Mouse (Mus musculus): ENCODE measurements at regions not wholly inside any gene's neighbourhood (a gene's known extent, or its start where the extent isn't known, plus 50 kb on each side); places are given as distances from the start of the nearest gene placed in this dataset.

DNA sequence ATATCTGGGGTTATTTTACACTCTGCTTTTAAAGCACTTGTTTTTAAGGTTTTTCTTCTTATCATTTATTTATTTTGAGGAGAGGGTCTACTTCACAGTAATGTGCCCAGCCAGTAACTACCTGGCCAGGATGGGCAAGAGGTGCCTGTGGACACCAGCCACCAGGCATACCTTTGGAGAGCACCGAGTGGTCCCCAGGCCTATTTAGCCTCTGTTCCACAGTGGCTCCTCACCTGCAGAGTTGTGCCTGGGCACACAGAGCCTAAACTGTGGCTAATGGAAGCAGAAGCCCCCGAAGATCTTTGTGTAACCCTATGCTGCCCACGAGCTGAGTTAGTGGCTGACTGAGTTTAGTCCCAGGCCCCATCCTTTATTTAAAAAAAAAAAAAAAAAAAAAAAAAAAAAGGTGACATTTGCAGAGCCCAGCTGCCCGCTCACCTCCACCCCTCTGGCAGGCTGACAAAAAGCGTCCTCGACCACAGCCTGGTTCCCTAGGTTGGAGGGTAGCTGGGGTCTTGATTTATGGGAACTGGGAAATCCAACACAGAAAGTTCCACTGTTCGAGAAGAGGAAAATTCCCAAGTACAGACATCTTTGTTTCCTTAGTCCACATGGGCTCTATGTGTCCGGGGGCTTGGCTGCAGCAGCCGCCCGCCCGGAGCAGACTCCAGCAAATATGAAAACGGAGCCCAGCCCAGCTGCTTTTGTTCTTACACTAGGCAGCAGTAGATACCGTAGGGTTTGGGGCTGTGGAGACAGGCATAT, 54.1 kb upstream of the Ppara start:
- Histone ChIP-seq H3K27me3 (ENCODE audit: poor library complexity, severe bottlenecking) (peaks cover 96% of the 10 kb centered on the region), H3K36me3 (replicated peaks) (no peaks in the 10 kb centered on the region), H3K27ac (no peak overlapping the region), H3K4me3 (no peak overlapping the region), H3K4me1 (no peaks in the 10 kb centered on the region), H3K9me3 (no peaks in the 10 kb centered on the region)
- WGBS = 77% methylated on average over 13 of the region's 13 CpGs
- DNase-seq (ENCODE audit: extremely low spot score, low spot score) = no peak

DNA sequence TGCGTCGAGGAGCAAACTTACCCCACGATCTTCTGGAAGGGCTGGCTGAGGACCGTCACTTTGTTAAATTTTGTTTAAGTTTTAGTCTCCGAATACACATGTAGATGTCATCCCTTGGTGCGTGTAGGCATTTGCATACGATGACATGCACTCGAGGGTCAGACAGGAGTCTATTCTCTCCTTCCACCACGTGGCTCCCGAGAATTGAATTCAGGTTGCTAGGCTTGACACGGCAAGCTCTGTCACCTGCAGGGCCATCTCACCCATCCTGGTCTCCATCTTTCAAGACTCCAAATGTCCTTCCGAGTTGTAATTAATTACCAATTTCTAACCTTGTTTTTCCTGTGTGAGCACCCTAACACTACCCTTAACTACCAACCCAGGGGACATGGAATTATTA, 52.7 kb upstream of the Ppara start:
- Histone ChIP-seq H3K9me3 (no peaks in the 10 kb centered on the region), H3K4me1 (peaks cover 6% of the 10 kb centered on the region), H3K4me3 (no peak overlapping the region), H3K27me3 (ENCODE audit: poor library complexity, severe bottlenecking) (peaks cover 96% of the 10 kb centered on the region), H3K27ac (no peak overlapping the region), H3K36me3 (replicated peaks) (no peaks in the 10 kb centered on the region)
- WGBS = 91% methylated on average over 12 of the region's 12 CpGs
- no peak for DNase-seq (ENCODE audit: extremely low spot score, low spot score)

DNA sequence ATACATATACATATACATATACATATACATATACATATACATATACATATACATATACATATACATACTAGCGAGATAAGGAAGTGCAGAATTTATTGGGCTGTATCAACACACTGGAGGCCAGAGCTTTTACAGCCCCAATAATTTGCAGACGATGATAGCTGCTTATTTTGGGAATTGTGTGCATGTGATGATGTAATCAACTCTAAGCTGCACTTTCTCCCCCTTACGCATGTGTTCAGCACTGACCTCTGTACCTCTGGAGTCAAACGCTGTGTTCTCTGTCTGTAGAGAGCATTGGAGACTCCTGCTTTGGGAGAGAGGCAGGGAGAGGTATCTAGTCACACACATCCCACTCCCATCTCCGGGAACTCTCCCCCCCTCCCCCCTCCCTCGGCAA, 52.0 kb upstream of the Ppara start:
- peaks cover 95% of the 10 kb centered on the region for H3K27me3 ChIP-seq (ENCODE audit: poor library complexity, severe bottlenecking)
- WGBS = 86% methylated on average over 6 of the region's 6 CpGs

DNA sequence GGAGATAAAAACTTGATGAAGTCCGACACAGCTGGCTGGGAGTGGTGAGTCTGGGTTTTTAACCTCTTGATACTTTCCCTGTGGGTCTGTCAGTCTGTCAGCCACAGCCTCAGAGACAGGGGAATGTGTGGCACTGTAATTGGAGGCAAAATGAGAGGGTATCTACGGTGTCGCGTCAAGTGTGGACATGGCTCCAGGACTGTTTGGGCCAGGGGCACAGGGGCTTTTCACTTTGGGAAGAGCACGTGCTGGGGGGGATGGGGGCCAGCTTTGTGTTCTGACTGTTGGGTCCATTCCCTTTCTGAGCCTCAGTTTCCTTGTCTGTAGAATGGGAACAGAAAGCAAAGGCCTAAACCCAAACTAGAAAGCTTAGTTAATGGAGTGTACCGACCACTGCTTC, 51.5 kb upstream of the Ppara start:
- no peak overlapping the region for H3K4me3 ChIP-seq
- WGBS = 88% methylated on average over 6 of the region's 6 CpGs
- H3K27me3 ChIP-seq (ENCODE audit: poor library complexity, severe bottlenecking) = peaks cover 95% of the 10 kb centered on the region
- H3K9me3 ChIP-seq = no peaks in the 10 kb centered on the region
- no peak for DNase-seq (ENCODE audit: extremely low spot score, low spot score)
- H3K27ac ChIP-seq = no peak overlapping the region
- H3K4me1 ChIP-seq = peaks cover 10% of the 10 kb centered on the region
- no peaks in the 10 kb centered on the region for H3K36me3 ChIP-seq (replicated peaks)

More for the DNA sequence above, 52.0 kb upstream of the Ppara start:
- Histone ChIP-seq H3K4me1 (peaks cover 10% of the 10 kb centered on the region), H3K36me3 (replicated peaks) (no peaks in the 10 kb centered on the region), H3K9me3 (no peaks in the 10 kb centered on the region), H3K27ac (no peak overlapping the region), H3K4me3 (no peak overlapping the region)
- DNase-seq (ENCODE audit: extremely low spot score, low spot score) = no peak

DNA sequence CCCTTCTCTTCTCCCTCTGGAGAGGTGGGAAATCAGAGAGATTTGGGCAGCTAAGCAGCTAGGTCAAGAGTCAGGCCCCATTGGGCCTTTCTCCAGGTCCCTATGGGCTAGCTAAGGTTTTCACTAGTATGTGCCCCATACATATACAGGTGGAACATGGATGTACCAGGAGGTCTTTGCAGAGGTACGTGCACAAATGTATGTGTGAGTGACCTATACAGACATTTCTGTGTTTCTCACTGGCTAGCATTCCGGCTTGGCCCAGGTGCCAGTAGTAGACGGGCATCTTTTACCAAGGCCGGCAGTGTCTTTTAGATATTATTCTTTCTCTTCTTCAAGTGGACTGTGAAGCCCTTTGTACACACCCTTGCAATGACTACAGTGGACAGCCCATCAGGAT, 51.1 kb upstream of the Ppara start:
- Histone ChIP-seq H3K36me3 (replicated peaks) (no peaks in the 10 kb centered on the region), H3K27me3 (ENCODE audit: poor library complexity, severe bottlenecking) (peaks cover 95% of the 10 kb centered on the region)

DNA sequence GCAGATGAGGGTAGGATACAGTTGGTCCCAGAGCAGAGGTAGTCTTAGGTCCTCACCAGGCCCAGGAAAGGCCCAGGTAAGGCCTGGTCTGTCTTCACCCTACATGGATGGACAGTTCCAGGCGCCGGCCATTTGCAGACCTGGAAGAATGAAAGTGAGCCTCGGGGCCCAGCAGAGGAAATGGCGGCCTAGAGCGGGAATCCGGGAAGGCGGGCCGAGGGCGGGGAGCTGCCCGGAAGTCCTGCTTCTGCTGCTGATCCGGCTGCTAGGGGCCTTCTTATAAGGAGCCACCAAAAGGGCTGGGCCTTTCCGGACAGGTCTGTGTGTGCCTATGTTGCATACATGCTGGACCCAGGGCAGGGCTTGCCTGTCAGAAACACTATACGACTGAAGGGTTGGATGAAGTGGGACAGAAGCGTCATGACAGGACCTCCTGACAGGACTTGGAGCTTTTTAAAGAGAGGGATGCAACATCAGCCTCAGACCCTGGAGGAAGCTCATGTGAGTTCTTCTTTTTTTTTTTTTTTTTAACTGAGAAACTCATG, 50.5 kb upstream of the Ppara start:
- Histone ChIP-seq H3K4me3 (no peak overlapping the region), H3K9me3 (no peaks in the 10 kb centered on the region), H3K27me3 (ENCODE audit: poor library complexity, severe bottlenecking) (peaks cover 95% of the 10 kb centered on the region), H3K36me3 (replicated peaks) (no peaks in the 10 kb centered on the region), H3K4me1 (peaks cover 10% of the 10 kb centered on the region), H3K27ac (no peak overlapping the region)
- WGBS = 86% methylated on average over 14 of the region's 14 CpGs
- DNase-seq (ENCODE audit: extremely low spot score, low spot score) = no peak

More for the DNA sequence above, 51.1 kb upstream of the Ppara start:
- Histone ChIP-seq H3K27ac (no peak overlapping the region), H3K9me3 (no peaks in the 10 kb centered on the region), H3K4me1 (peaks cover 10% of the 10 kb centered on the region), H3K4me3 (no peak overlapping the region)
- 94% methylated on average over 4 of the region's 4 CpGs for WGBS
- no peak for DNase-seq (ENCODE audit: extremely low spot score, low spot score)

DNA sequence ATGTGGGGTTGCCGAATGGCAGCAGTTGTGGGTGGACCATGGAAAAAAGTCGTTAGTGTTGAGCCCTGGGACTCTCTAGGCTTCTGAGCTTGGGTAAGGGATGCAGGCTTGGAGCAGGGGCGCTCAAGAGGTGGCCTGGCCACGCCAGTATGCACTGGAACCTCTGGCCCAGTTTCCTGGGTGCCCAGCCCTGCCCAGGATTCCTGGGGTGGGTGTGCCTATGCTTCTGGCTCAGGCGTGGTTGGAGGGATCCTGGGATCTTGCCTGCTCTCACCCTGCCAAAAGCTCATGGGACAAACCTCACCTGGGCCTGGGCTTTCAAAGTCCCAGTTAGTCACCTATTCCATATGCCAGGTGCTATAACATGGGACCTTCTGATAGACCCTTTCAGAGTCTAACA, 49.9 kb upstream of the Ppara start:
- 70% methylated on average over 5 of the region's 5 CpGs for WGBS
- H3K9me3 ChIP-seq = no peaks in the 10 kb centered on the region
- H3K27ac ChIP-seq = no peak overlapping the region
- peaks cover 95% of the 10 kb centered on the region for H3K27me3 ChIP-seq (ENCODE audit: poor library complexity, severe bottlenecking)
- H3K4me3 ChIP-seq = no peak overlapping the region
- peaks cover 10% of the 10 kb centered on the region for H3K4me1 ChIP-seq
- no peaks in the 10 kb centered on the region for H3K36me3 ChIP-seq (replicated peaks)
- no peak for DNase-seq (ENCODE audit: extremely low spot score, low spot score)
